Mouse (Mus musculus): ENCODE data around the gene Limch1.

DNA sequence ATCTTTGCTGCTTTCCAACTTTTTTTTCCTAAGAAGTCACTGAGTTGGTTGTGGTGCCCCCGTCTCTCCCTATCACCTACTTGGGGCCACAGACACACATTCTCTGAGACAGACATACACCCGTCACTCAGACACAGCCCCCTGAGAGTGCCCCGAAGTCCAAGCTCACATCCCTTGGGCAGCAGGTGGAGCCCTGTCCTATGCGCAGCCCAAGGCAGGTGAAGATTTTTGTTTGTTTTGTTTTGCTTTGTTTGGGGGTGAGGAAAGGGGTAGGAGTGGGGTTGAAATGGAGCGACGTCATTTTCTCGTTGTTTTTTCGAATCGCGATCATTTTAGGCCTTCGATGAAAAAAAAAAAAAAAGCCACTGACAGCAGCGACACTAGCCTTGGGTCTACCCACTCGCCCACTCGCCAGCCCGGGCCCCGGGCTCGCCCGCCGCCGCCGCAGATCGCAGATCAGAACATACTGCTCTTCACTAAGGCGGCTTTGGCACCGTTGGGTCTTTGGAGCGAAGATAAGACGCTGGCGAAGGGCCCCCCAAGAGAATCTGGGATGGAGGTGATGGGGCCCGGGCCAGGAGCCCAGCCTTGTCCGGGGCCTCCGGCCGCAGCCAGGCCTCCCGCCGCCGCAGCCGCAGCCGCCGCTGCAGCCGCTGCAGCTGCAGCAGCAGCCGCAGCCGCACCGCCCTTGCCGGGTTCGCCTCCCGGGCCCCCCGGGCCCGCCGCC is 350.2 kb downstream of the Limch1 start:
- TF ChIP-seq CTCF (IDR thresholded peaks at IDR 0.05; ENCODE audit: low read depth), result no peak
- TF ChIP-seq EP300 (IDR thresholded peaks at IDR 0.05; ENCODE audit: low read depth), result no peak

Measured in liver, embryonic 14.5 days (tissue).